Mouse (Mus musculus) CH12.LX (cell line): Measurements from ENCODE around the gene Npas3. TPM values are rescaled to one million over a fixed set of nuclear protein-coding genes. Genes with fewer than 3 reads are reported as not detected.

Experiments
- DNase-seq: peaks from one replicate; pipeline ENCODE4 v3.0.0-alpha.2; 2013; ENCODE audit errors: extremely low read depth
- H3K27ac ChIP-seq: 2 replicates; pipeline ENCODE4 v1.5.1; 2012; ENCODE audit warnings: low read depth, mild to moderate bottlenecking, control low read depth, moderate library complexity; ENCODE audit not compliant: insufficient read depth
- H3K27me3 ChIP-seq: replicated peaks from 2 replicates; pipeline ENCODE3; 2012; ENCODE audit warnings: inconsistent platforms
- H3K36me3 ChIP-seq, 2 experiments: replicated peaks in 1 of 2; 2 replicates each; pipeline versions ENCODE3 to v1.6.1; 2012; ENCODE audit warnings: inconsistent platforms in 1 of 2, low read length in 1 of 2, mild to moderate bottlenecking in 1 of 2, mixed read lengths in 1 of 2, moderate library complexity in 1 of 2; ENCODE audit not compliant: control insufficient read depth in 1 of 2, insufficient read depth in 1 of 2
- H3K4me1 ChIP-seq, 2 experiments: 2 replicates each; pipeline ENCODE4 v1.6.1; 2012; ENCODE audit warnings: inconsistent platforms in 1 of 2, moderate library complexity in 1 of 2; ENCODE audit not compliant: insufficient read depth in 2 of 2, control insufficient read depth in 1 of 2
- H3K4me2 ChIP-seq: 2 replicates; pipeline ENCODE4 v1.6.1; 2012; ENCODE audit warnings: low read depth, mild to moderate bottlenecking, control low read depth; ENCODE audit not compliant: poor library complexity, insufficient read depth, severe bottlenecking
- H3K4me3 ChIP-seq, 3 experiments: fragments of 150-350 bp in 1 of 3; sonication (generic) in 1 of 3; replicated peaks in 1 of 3; 2 replicates each; pipeline versions ENCODE3 to v1.5.1; 2011 to 2012; ENCODE audit warnings: low read depth in 2 of 3, low read length in 2 of 3, mild to moderate bottlenecking in 2 of 3, moderate library complexity in 2 of 3, control low read depth in 1 of 3, improper control_type of control experiment in 1 of 3, inconsistent platforms in 1 of 3, mixed read lengths in 1 of 3; ENCODE audit not compliant: poor library complexity in 1 of 3
- H3K79me2 ChIP-seq: replicated peaks from 2 replicates; pipeline ENCODE4 v1.6.1; 2012; ENCODE audit warnings: mild to moderate bottlenecking, moderate library complexity; ENCODE audit not compliant: control insufficient read depth, poor library complexity, insufficient read depth, severe bottlenecking; ENCODE audit errors: extremely low read depth
- H3K9ac ChIP-seq: 2 replicates; pipeline ENCODE4 v1.6.1; 2012; ENCODE audit warnings: low read depth, mild to moderate bottlenecking, control low read depth, moderate library complexity; ENCODE audit not compliant: insufficient read depth
- H3K9me3 ChIP-seq: replicated peaks from 2 replicates; pipeline ENCODE3; 2012; ENCODE audit warnings: low read length, inconsistent platforms, mixed read lengths
- CHD1 ChIP-seq: IDR thresholded peaks from 2 replicates; pipeline ENCODE4 v1.6.1; 2012; ENCODE audit warnings: low read depth, low read length, improper control_type of control experiment, inconsistent platforms
- CTCF ChIP-seq, 2 experiments: IDR thresholded peaks in 1 of 2; conservative IDR thresholded peaks in 1 of 2; 2 replicates each; pipeline ENCODE4 v1.5.1; 2011 to 2012; ENCODE audit warnings: low read depth in 2 of 2, low read length in 2 of 2, improper control_type of control experiment in 1 of 2, inconsistent platforms in 1 of 2, mild to moderate bottlenecking in 1 of 2, moderate library complexity in 1 of 2
- E2F4 ChIP-seq: IDR thresholded peaks from 2 replicates; pipeline ENCODE4 v1.6.1; 2011; ENCODE audit warnings: low read depth, low read length, improper control_type of control experiment; ENCODE audit not compliant: insufficient replicate concordance
- EP300 ChIP-seq: IDR thresholded peaks from 2 replicates; pipeline ENCODE4 v1.6.1; 2011; ENCODE audit warnings: low read length, improper control_type of control experiment
- GABPA ChIP-seq: IDR thresholded peaks from 2 replicates; pipeline ENCODE4 v1.6.1; 2012; ENCODE audit warnings: low read depth, low read length, improper control_type of control experiment, inconsistent platforms; ENCODE audit not compliant: insufficient replicate concordance
- HCFC1 ChIP-seq: IDR thresholded peaks from 2 replicates; pipeline ENCODE4 v1.6.1; 2012; ENCODE audit warnings: low read depth, mild to moderate bottlenecking, inconsistent platforms, low read length, improper control_type of control experiment
- JUN ChIP-seq: IDR thresholded peaks from 2 replicates; pipeline ENCODE4 v1.6.1; 2011; ENCODE audit warnings: low read depth, mild to moderate bottlenecking, low read length, improper control_type of control experiment, moderate library complexity; ENCODE audit not compliant: insufficient read depth
- KAT2A ChIP-seq: IDR thresholded peaks from 2 replicates; pipeline ENCODE4 v1.6.1; 2012; ENCODE audit warnings: low read length, improper control_type of control experiment, inconsistent platforms; ENCODE audit not compliant: insufficient replicate concordance
- MAFK ChIP-seq: IDR thresholded peaks from 2 replicates; pipeline ENCODE4 v1.6.1; 2011; ENCODE audit warnings: low read length, improper control_type of control experiment; ENCODE audit not compliant: insufficient replicate concordance
- MAX ChIP-seq: IDR thresholded peaks from 2 replicates; pipeline ENCODE4 v1.6.1; 2011; ENCODE audit warnings: low read length, improper control_type of control experiment
- MEF2A ChIP-seq: IDR thresholded peaks from 2 replicates; pipeline ENCODE4 v1.6.1; 2014; ENCODE audit warnings: low read depth, mild to moderate bottlenecking, inconsistent platforms, low read length, improper control_type of control experiment, borderline replicate concordance
- POLR2A ChIP-seq: IDR thresholded peaks from 2 replicates; pipeline ENCODE4 v1.6.1; 2011; ENCODE audit warnings: low read depth, mild to moderate bottlenecking, improper control_type of control experiment, low read length
- POLR2AphosphoS2 ChIP-seq: IDR thresholded peaks from 2 replicates; pipeline ENCODE4 v1.6.1; 2011; ENCODE audit warnings: low read depth, low read length, improper control_type of control experiment
- RAD21 ChIP-seq: IDR thresholded peaks from 2 replicates; pipeline ENCODE4 v1.6.1; 2011; ENCODE audit warnings: low read depth, mild to moderate bottlenecking, low read length, improper control_type of control experiment, moderate library complexity
- SIN3A ChIP-seq: IDR thresholded peaks from 2 replicates; pipeline ENCODE4 v1.6.1; 2012; ENCODE audit warnings: low read length, improper control_type of control experiment, inconsistent platforms
- SMC3 ChIP-seq: IDR thresholded peaks from 2 replicates; pipeline ENCODE4 v1.6.1; 2011; ENCODE audit warnings: low read depth, low read length, improper control_type of control experiment
- TBP ChIP-seq: conservative IDR thresholded peaks from 2 replicates; pipeline ENCODE4 v1.6.1; 2011; ENCODE audit warnings: low read depth, low read length, improper control_type of control experiment
- TCF12 ChIP-seq: IDR thresholded peaks from 2 replicates; pipeline ENCODE4 v1.6.1; 2014; ENCODE audit warnings: low read depth, mild to moderate bottlenecking, inconsistent platforms, low read length, improper control_type of control experiment
- UBTF ChIP-seq: IDR thresholded peaks from 2 replicates; pipeline ENCODE4 v1.6.1; 2012; ENCODE audit warnings: low read depth, mild to moderate bottlenecking, inconsistent platforms, low read length, improper control_type of control experiment, moderate library complexity
- USF1 ChIP-seq: IDR thresholded peaks from 2 replicates; pipeline ENCODE4 v1.6.1; 2014; ENCODE audit warnings: low read depth, mild to moderate bottlenecking, inconsistent platforms, low read length, improper control_type of control experiment
- ZC3H11A ChIP-seq: IDR thresholded peaks from 2 replicates; pipeline ENCODE4 v1.6.1; 2012; ENCODE audit warnings: low read depth, mild to moderate bottlenecking, inconsistent platforms, low read length, improper control_type of control experiment
- ZKSCAN1 ChIP-seq: IDR thresholded peaks from 2 replicates; pipeline ENCODE4 v1.6.1; 2012; ENCODE audit warnings: low read depth, inconsistent platforms, low read length, improper control_type of control experiment, borderline replicate concordance
- dilution Hi-C: fragments of 300-500 bp; cut with MboI; formaldehyde crosslinking; loops from 2 replicates; pipeline ENCODE4 v1.14.3; 2020; ENCODE audit warnings: low sequenced_read_pairs; ENCODE audit not compliant: extremely low pct_unique_long_range_greater_than_20kb, extremely low pct_ligation_motif_present
- in situ Hi-C: fragments of 300-500 bp; cut with MboI; formaldehyde crosslinking; loops from 3 replicates; pipeline ENCODE4 v1.14.3; 2019; ENCODE audit warnings: low sequenced_read_pairs, low pct_ligation_motif_present, low pct_unique_long_range_greater_than_20kb, mixed read lengths
- polyA plus RNA-seq: library from polyadenylated mRNA; unstranded; fragments of >175 nt; gene quantifications from 2 replicates; pipeline ENCODE4 v1.2.1, GENCODE M21; 2012; ENCODE audit warnings: low read depth; ENCODE audit not compliant: insufficient read length
- total RNA-seq, 2 experiments: library from RNA; depleted of rRNA; stranded (reverse); fragments of 300-350 nt in 1 of 2; fragments of >200 nt in 1 of 2; gene quantifications; 2 replicates each; pipeline ENCODE4 v1.2.3; 2012 to 2014

Npas3 gene
- total and polyA plus RNA-seq, 3 experiments, result 0.13 TPM; not detected in 1

DNA sequence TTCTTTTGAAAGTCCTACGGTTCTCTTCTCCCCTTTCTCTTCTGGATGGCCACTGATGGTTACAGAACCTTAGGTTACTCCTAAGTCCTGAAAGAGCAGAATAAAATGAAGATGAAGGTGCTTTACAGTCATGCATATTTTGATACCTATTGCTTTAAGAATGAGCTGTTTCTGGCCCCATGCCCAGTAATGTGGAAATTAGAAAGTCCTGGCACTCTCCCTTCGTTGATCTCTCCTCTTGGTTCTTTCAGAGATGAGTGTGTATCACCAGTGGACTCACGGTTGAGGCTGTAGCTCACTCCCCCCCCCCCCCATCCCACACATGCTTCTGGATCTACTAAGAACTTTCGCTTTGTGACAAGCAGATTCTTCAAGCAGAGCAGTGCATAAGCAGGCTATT, 167.6 kb downstream of the Npas3 start:
- TF ChIP-seq ZC3H11A (no peak), JUN (no peak), TBP (no peak), UBTF (no peak)
- Histone ChIP-seq H3K27me3 (no peaks in the 10 kb centered on the region), H3K4me3 (no peak overlapping the region), H3K4me2 (no peak overlapping the region), H3K9ac (no peak overlapping the region), H3K36me3 (no peaks in the 10 kb centered on the region), H3K79me2 (no peaks in the 10 kb centered on the region), H3K27ac (no peak overlapping the region), H3K9me3 (no peaks in the 10 kb centered on the region), H3K4me1 (no peaks in the 10 kb centered on the region; a peak in 1 of 4 replicates)
- DNase-seq, result no peak
- dilution Hi-C loops, result no loop called here
- in situ Hi-C loops, result no loop called here

- no peaks in the 10 kb centered on the region for H3K9me3 ChIP-seq
- in situ Hi-C loops, result no loop called here
- no peak overlapping the region for H3K9ac ChIP-seq
- peaks cover 0 to 2% of the 10 kb centered on the region in 2 experiments; a peak in 1 of 4 replicates for H3K4me1 ChIP-seq
- H3K4me2 ChIP-seq, result 0 out of 2 replicates have a peak overlapping the region, but pooled peaks have one; percentile 50
- H3K79me2 ChIP-seq, result no peaks in the 10 kb centered on the region
- no peaks in the 10 kb centered on the region for H3K36me3 ChIP-seq
- H3K4me3 ChIP-seq, result no peak overlapping the region
- TF ChIP-seq UBTF (no peak), POLR2AphosphoS2 (no peak), SIN3A (no peak), POLR2A (no peak), GABPA (no peak), ZKSCAN1 (no peak), CHD1 (no peak), RAD21 (no peak), EP300 (no peak), SMC3 (no peak), HCFC1 (no peak), MAFK (no peak), CTCF (conservative IDR thresholded peaks at IDR 0.05 in 1 of 2, IDR thresholded peaks at IDR 0.05 in 1 of 2; ENCODE audit: low read depth in 2 of 2, low read length in 2 of 2) (no peak), MEF2A (no peak), KAT2A (no peak), E2F4 (no peak), USF1 (no peak), MAX (no peak), TCF12 (no peak), TBP (no peak)
- H3K27ac ChIP-seq, result no peak overlapping the region
- no peaks in the 10 kb centered on the region for H3K27me3 ChIP-seq
- DNase-seq, result no peak
- dilution Hi-C loops, result no loop called here
These were observed 173.2 kb downstream of the Npas3 start for GRCm38 (mm10) chr12:53421701-53422100.
